Mouse (Mus musculus) left cerebral cortex, adult 8-10 months (tissue): ENCODE measurements around the gene Rrp8. TPM values are rescaled to one million over a fixed set of nuclear protein-coding genes. Genes with fewer than 3 reads are reported as not detected.

Source experiments
- DNase-seq, 2 experiments: peaks; one replicate each; pipeline ENCODE4 v3.0.0; 2022; ENCODE audit warnings: low spot score in 2 of 2
- total RNA-seq, 4 experiments: library from RNA; stranded (reverse); gene quantifications; 2 replicates each; pipeline ENCODE4 v1.2.4; 2022

Rrp8 gene
- total RNA-seq, 4 experiments from 2014 or later, result 12.5 to 15.5 (median 13.8) TPM

- no peak for DNase-seq
Measured at GRCm38 (mm10) chr7:105703816-105704215, 33.4 kb downstream of the Rrp8 start.

- DNase-seq, result peak; percentile 20 to 47
Measured at GRCm38 (mm10) chr7:105703184-105703583, 34.0 kb downstream of the Rrp8 start.

GRCm38 (mm10) chr7:105690875-105691274 is 46.3 kb downstream of the Rrp8 start:
- DNase-seq, result no peak

- DNase-seq, result no peak
Measured at GRCm38 (mm10) chr7:105685541-105686197, 51.5 kb downstream of the Rrp8 start.

Other genes starting within 250 kb of the Rrp8 start
- gene Smpd1, start 183.0 kb downstream of the Rrp8 start, total RNA-seq, result 100 to 1,000 TPM; 100 to 105 (median 101) TPM
- gene Apbb1, start 155.7 kb downstream of the Rrp8 start, total RNA-seq, result 100 to 1,000 TPM; 437 to 456 (median 444) TPM
- gene Hpx, start 137.2 kb downstream of the Rrp8 start, total RNA-seq, result under 1 TPM; 0.33 to 0.63 (median 0.44) TPM
- gene Trim3, start 103.8 kb downstream of the Rrp8 start, total RNA-seq, result 100 to 1,000 TPM; 137 to 154 (median 148) TPM
- gene Timm10b, start 97.3 kb downstream of the Rrp8 start, total RNA-seq, result 10 to 100 TPM; 63.0 to 74.1 (median 68.2) TPM
- gene Arfip2, start 97.0 kb downstream of the Rrp8 start, total RNA-seq, result 100 to 1,000 TPM in 1 of 4 experiments, 10 to 100 TPM in 3; 84.6 to 108 (median 91.6) TPM
- 10 to 100 TPM in 2 of 4 experiments, 1 to 10 TPM in 2; 9.3 to 13.0 (median 11.2) TPM for gene Gm45799, start 96.8 kb downstream of the Rrp8 start, total RNA-seq
- 1 to 10 TPM; 4.8 to 6.3 (median 5.7) TPM for gene Dnhd1, start 86.6 kb downstream of the Rrp8 start, total RNA-seq
- 10 to 100 TPM; 74.3 to 83.2 (median 81.6) TPM for gene Ilk, start 793 bp downstream of the Rrp8 start, total RNA-seq
- 100 to 1,000 TPM in 3 of 4 experiments, 10 to 100 TPM in 1; 97.4 to 118 (median 113) TPM for gene Taf10, start 7.0 kb upstream of the Rrp8 start, total RNA-seq
- gene Tpp1, start 14.8 kb upstream of the Rrp8 start, total RNA-seq, result 10 to 100 TPM; 62.2 to 81.2 (median 67.1) TPM
- gene Dchs1, start 50.3 kb upstream of the Rrp8 start, total RNA-seq, result 10 to 100 TPM in 1 of 4 experiments, 1 to 10 TPM in 3; 9.1 to 10.2 (median 9.5) TPM
- gene Mrpl17, start 73.7 kb upstream of the Rrp8 start, total RNA-seq, result 100 to 1,000 TPM in 3 of 4 experiments, 10 to 100 TPM in 1; 89.9 to 106 (median 102) TPM
- 1 to 10 TPM; 1.6 to 6.9 (median 2.8) TPM for gene Gm4070, start 216.6 kb upstream of the Rrp8 start, total RNA-seq